Mouse (Mus musculus) heart, postnatal 0 days (tissue): ENCODE results near the gene F10.

Experiments used
- CTCF ChIP-seq: IDR thresholded peaks from 2 replicates; pipeline ENCODE4 v1.5.1; 2016; ENCODE audit warnings: antibody characterized with exemption, control low read depth, low read depth
- EP300 ChIP-seq: IDR thresholded peaks from 2 replicates; pipeline ENCODE4 v1.6.1; 2016; ENCODE audit warnings: antibody characterized with exemption, low read depth

- TF ChIP-seq CTCF = no peak
- no peak for TF ChIP-seq EP300
These were observed 4.4 kb downstream of the F10 start for GRCm38 (mm10) chr8:13041459-13041858.
